Mouse (Mus musculus): ENCODE measurements around the gene Gm44. TPM values are rescaled to one million over a fixed set of nuclear protein-coding genes. Genes with fewer than 3 reads are reported as not detected.

The Gm44 gene
- polyA plus RNA-seq (2017; shearing (Covaris generic)): 0.52 TPM

DNA sequence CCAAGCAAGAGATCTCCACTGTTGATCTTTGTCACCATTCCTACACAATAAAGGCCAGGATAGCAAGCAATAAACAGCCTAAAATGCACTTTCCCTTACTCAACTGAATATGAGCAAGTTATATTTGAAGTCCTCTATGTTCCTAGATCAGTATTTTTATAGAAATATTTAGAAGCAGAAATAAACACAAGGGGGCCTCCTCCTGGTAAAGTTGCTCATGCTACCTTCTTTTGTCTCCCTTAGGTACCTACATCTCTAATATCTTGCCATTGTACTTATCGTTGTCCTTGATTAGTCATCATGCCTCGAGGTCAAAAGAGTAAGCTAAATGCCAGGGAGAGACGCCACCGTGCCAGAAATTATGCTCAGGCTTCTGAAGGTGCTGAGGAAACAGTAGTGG, at the start of gene Gm44:
Gene Gm44 (plus strand): TSS at position 301 of the 400 bp plus-strand sequence.

Data from effector memory CD4-positive, alpha-beta T cell, adult 7 months (primary cell).